9 mouse cellular contexts compared by ENCODE assay signal in the genomic region with DNA sequence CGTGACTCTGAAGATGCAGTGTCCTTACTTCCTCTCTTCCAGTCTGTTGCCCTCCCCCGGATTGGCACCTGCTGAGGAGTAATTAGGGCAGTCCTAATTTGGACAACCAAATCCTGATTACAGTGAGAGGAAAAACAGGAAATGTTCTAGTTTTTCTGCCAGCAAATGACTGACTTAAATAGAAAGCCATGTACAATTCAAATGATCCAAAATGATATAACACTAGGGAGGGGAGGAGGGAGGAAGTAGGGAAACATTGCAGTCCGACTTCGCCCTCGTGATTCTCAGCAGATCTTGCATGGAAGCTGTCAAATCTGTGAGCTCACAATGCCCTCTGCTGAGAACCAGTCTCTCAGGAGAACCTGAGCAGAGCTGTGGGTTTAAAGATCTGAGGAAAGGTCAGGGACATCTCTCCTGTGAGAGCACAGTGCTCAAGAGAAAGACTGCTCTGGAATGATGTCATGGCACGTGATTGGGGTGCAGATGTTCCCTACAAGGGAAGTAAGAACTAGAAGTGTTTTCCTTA.
DNase-seq lines count a peak whose midpoint lies in the region; ATAC-seq and TF ChIP-seq lines count a peak whose summit lies in the region.
"Had no signal": no experiment of that assay in that cellular context is flagged by ENCODE, and none has a peak within 500 bp of the region (broad histone marks: within the 10 kb centered on the region; RNA-seq: fewer than 3 reads in every experiment).

No protein-coding gene starts in this region.

- WGBS in lung, postnatal 0 days = 63% methylated on average over 6 of the region's 6 CpGs

- no peak for ATAC-seq in lung, postnatal 0 days
- ATAC-seq in megakaryocyte-erythroid progenitor cell, adult 5-6 weeks (replicated peaks; ENCODE audit: low FRiP score, low TSS enrichment, poor library complexity, severe bottlenecking) = no peak
- no peak for ATAC-seq in granulocyte monocyte progenitor cell, adult 5-6 weeks (replicated peaks; ENCODE audit: poor library complexity, severe bottlenecking)

- DNase-seq in lung, postnatal 10 days = peak; percentile 7
- no peak for DNase-seq in lung, postnatal 0 days (ENCODE audit: low spot score)
- DNase-seq in cerebellum, adult 11 months = peak; percentile 72
- peak; percentile 24 to 26 for DNase-seq in heart, postnatal 14 days
- no peak for DNase-seq in thymus, postnatal 10 days (ENCODE audit: low spot score in 2 of 2)

- H3K27me3 ChIP-seq in lung, postnatal 0 days (replicated peaks; ENCODE audit: insufficient read depth, low read length) = no peaks in the 10 kb centered on the region
- no peaks in the 10 kb centered on the region for H3K27me3 ChIP-seq in myocyte (ENCODE audit: control insufficient read depth, insufficient read depth, insufficient read length)
- H3K27me3 ChIP-seq: hindbrain, embryonic 15.5 days had no signal

- H3K9me3 ChIP-seq in lung, postnatal 0 days (ENCODE audit: low read length) = no peaks in the 10 kb centered on the region
- H3K9me3 ChIP-seq: hindbrain, embryonic 15.5 days had no signal

- H3K79me2 ChIP-seq in myocyte (ENCODE audit: control insufficient read depth, insufficient read depth) = no peaks in the 10 kb centered on the region

- H3K4me2 ChIP-seq in lung, postnatal 0 days (replicated peaks; ENCODE audit: low read depth, low read length) = no peak overlapping the region
- no peak overlapping the region for H3K4me2 ChIP-seq in myocyte (ENCODE audit: low read depth)
- H3K4me2 ChIP-seq: hindbrain, embryonic 15.5 days had no signal

- no peak overlapping the region for H3K9ac ChIP-seq in lung, postnatal 0 days (replicated peaks; ENCODE audit: low read depth)
- H3K9ac ChIP-seq: hindbrain, embryonic 15.5 days had no signal

- no peak overlapping the region for H3K27ac ChIP-seq in lung, postnatal 0 days (ENCODE audit: low read length)
- H3K27ac ChIP-seq: hindbrain, embryonic 15.5 days had no signal

- TF ChIP-seq CTCF in lung, postnatal 0 days (IDR thresholded peaks at IDR 0.05) = no peak

- H3ac ChIP-seq in myocyte (ENCODE audit: control insufficient read depth, insufficient read length) = no peak overlapping the region

- H3K36me3 ChIP-seq in lung, postnatal 0 days (ENCODE audit: insufficient read depth, low read length) = no peaks in the 10 kb centered on the region
- H3K36me3 ChIP-seq in myocyte (ENCODE audit: control insufficient read depth, insufficient read depth) = no peaks in the 10 kb centered on the region
- H3K36me3 ChIP-seq: hindbrain, embryonic 15.5 days had no signal

- TF ChIP-seq EP300 in lung, postnatal 0 days (IDR thresholded peaks at IDR 0.05) = no peak

- intact Hi-C loops in heart, postnatal 14 days (cut with DNase I) = no loop called here

- no peak for TF ChIP-seq POLR2A in myocyte (IDR thresholded peaks at IDR 0.05; ENCODE audit: insufficient read length, low read depth)

- H3K4me1 ChIP-seq in lung, postnatal 0 days (ENCODE audit: insufficient read depth, low read depth, low read length) = no peaks in the 10 kb centered on the region
- H3K4me1 ChIP-seq: hindbrain, embryonic 15.5 days had no signal

- H3K4me3 ChIP-seq in lung, postnatal 0 days (ENCODE audit: low read depth, low read length) = no peak overlapping the region
- no peak overlapping the region for H3K4me3 ChIP-seq in myocyte
- H3K4me3 ChIP-seq: hindbrain, embryonic 15.5 days had no signal

TF ChIP-seq in myocyte, 11 proteins besides CTCF, POLR2A, EP300 and RAD21:
- TF ChIP-seq MYOD1 (IDR thresholded peaks at IDR 0.05; ENCODE audit: control insufficient read depth in 1 of 3, insufficient read length in 2 of 3, low read depth in 2 of 3) = no peak
- peak; percentile 5 for TF ChIP-seq USF1 (IDR thresholded peaks at IDR 0.05; ENCODE audit: low read depth)
TF ChIP-seq in myocyte: peak in this region for 1.

Comparison
In these comparisons a context has a peak if more than half of its experiments do, and no peak if none do; other contexts are left out.
1. DNase-seq: peak in lung, postnatal 10 days (single experiment), cerebellum, adult 11 months (single experiment) and heart, postnatal 14 days (2 of 2); none in lung, postnatal 0 days (single experiment) and thymus, postnatal 10 days (0 of 2).